Mouse (Mus musculus): ENCODE data around the gene Pla2g15. TPM values are rescaled to one million over a fixed set of nuclear protein-coding genes. Genes with fewer than 3 reads are reported as not detected.

Pla2g15 gene
- polyA plus RNA-seq, 1 experiment from 2014 or later: 18.1 TPM

DNA sequence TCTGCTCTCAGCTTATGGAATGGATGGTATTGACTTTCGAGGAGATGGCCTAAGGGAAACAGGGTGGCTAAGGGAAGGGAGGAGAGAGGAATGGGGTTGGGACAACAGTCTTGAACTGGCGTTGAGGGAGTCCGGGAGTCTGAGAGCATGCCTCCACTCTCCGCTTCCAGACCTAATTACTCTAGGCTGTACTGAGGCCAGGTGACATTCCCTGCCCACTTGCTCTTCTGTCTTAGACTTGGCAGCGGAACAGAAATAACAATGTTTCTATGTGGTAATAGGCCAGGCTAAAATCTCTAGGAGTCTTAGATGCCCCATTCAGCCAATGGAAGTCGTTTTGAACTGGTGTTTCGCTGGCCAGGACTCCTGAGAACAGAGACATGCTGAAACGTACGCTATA is 842 bp downstream of the Pla2g15 start:
- 0 out of 2 replicates have a peak overlapping the region, but pooled peaks have one; percentile 48 for H3K27ac ChIP-seq
- 78% methylated on average over 9 of the region's 9 CpGs for WGBS

DNA sequence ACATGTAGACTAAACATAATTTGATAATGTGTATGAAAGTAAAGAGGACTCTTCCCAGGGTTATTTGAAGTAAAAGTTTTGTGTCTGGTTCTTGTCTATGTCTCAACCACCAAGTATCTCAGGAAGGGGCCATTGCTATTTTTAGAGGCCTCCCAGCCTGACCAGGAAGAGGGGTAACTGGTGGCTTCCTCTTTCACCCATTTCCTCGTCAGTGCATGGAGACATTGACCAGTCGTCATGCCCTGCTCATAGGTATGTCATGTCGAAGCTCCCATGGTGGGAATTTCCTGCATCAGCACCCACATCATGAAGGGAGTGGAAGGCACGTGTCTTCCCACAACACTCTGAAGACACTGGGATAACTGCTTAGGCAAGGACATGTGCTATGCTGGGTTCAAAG is 2.7 kb downstream of the Pla2g15 start:
- no peak for ATAC-seq (ENCODE audit: insufficient number of reproducible peaks, insufficient read depth, low FRiP score, low TSS enrichment, low read depth)
- Histone ChIP-seq H3K4me1 (peaks cover 16% of the 10 kb centered on the region), H3K9me3 (no peaks in the 10 kb centered on the region), H3K9ac (no peak overlapping the region), H3K27me3 (no peaks in the 10 kb centered on the region), H3K4me3 (no peak overlapping the region), H3K36me3 (peaks cover 29% of the 10 kb centered on the region), H3K4me2 (no peak overlapping the region), H3K27ac (no peak overlapping the region)
- WGBS: 72% methylated on average over 4 of the region's 4 CpGs

More for the DNA sequence above, 842 bp downstream of the Pla2g15 start:
- Histone ChIP-seq H3K4me2 (peak overlapping the region; percentile 77), H3K27me3 (no peaks in the 10 kb centered on the region), H3K4me3 (peak overlapping the region; percentile 79), H3K9me3 (no peaks in the 10 kb centered on the region), H3K9ac (peak overlapping the region; percentile 81), H3K4me1 (peaks cover 16% of the 10 kb centered on the region), H3K36me3 (peaks cover 17% of the 10 kb centered on the region)
- ATAC-seq (ENCODE audit: insufficient number of reproducible peaks, insufficient read depth, low FRiP score, low TSS enrichment, low read depth): no peak

DNA sequence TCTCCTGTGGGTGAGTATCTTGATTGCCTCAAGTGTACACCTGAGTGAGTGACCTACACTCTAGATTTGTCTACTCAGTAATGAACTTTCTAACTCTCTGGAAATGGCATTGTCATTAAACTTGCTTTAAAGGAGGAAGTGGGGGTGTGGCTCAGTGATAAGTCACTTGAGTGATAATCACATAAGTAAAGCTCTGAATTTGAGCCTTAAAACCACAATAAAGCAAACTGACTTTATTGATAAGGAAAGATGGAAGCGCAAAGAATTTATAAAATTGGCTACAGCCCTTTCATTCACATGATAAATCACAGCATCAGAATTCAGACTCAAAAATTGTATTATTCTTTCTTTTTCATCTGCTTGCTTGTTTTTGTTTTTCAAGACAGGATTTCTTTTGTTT is 7.2 kb downstream of the Pla2g15 start:
- 95% methylated on average over 1 of the region's 1 CpGs for WGBS
- Histone ChIP-seq H3K36me3 (peaks cover 71% of the 10 kb centered on the region), H3K27ac (no peak overlapping the region), H3K9me3 (no peaks in the 10 kb centered on the region), H3K4me1 (no peaks in the 10 kb centered on the region), H3K9ac (no peak overlapping the region), H3K27me3 (no peaks in the 10 kb centered on the region), H3K4me2 (no peak overlapping the region), H3K4me3 (no peak overlapping the region)
- no peak for ATAC-seq (ENCODE audit: insufficient number of reproducible peaks, insufficient read depth, low FRiP score, low TSS enrichment, low read depth)

DNA sequence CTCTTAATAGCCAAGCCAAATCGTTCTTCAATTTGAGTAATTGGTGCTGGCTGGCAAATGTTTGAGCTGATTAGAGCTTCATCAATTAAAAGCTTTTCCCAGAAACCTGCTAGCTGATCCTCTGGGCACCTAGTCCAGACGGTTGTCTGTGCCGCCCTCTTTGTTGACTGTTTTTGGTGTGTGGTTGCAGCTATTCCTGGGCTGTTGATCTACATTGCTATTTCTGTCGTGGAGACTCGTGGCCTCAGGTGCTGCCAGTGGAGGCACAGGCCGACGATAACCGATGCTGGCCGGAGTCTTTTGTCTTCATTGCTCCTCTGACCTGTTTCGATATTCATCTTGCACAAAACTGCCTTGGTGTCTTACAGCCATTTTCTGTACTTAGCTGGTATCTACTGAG is 8.2 kb downstream of the Pla2g15 start:
- Histone ChIP-seq H3K4me3 (no peak overlapping the region), H3K9me3 (no peaks in the 10 kb centered on the region), H3K4me2 (no peak overlapping the region), H3K4me1 (no peaks in the 10 kb centered on the region), H3K9ac (no peak overlapping the region), H3K36me3 (peaks cover 79% of the 10 kb centered on the region), H3K27ac (no peak overlapping the region), H3K27me3 (no peaks in the 10 kb centered on the region)
- WGBS: 84% methylated on average over 10 of the region's 10 CpGs
- ATAC-seq (ENCODE audit: insufficient number of reproducible peaks, insufficient read depth, low FRiP score, low TSS enrichment, low read depth): no peak

DNA sequence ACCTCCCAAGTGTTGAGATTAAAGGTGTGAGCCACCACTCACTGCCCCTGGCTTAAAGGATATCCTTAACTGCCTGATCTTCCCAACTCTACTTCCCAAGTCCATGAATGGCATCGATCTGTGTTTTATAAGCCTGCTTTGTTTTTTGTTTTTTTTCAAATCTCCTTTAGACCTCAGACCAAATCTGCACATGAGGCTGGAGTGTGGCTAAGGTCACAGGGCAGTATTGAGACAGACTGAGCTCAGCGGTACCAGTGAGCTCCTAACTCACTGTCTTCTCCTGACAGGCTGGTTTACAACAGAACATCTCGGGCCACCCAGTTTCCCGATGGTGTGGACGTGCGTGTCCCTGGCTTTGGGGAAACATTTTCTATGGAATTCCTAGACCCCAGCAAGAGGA is 9.7 kb downstream of the Pla2g15 start:
- whole genome bisulfite sequencing: 81% methylated on average over 6 of the region's 6 CpGs
- peaks cover 85% of the 10 kb centered on the region for H3K36me3 ChIP-seq
- H3K4me1 ChIP-seq: no peaks in the 10 kb centered on the region
- H3K9me3 ChIP-seq: no peaks in the 10 kb centered on the region
- H3K4me2 ChIP-seq: no peak overlapping the region
- H3K9ac ChIP-seq: no peak overlapping the region
- H3K4me3 ChIP-seq: no peak overlapping the region
- H3K27ac ChIP-seq: no peak overlapping the region
- H3K27me3 ChIP-seq: no peaks in the 10 kb centered on the region
- ATAC-seq (ENCODE audit: insufficient number of reproducible peaks, insufficient read depth, low FRiP score, low TSS enrichment, low read depth): no peak

DNA sequence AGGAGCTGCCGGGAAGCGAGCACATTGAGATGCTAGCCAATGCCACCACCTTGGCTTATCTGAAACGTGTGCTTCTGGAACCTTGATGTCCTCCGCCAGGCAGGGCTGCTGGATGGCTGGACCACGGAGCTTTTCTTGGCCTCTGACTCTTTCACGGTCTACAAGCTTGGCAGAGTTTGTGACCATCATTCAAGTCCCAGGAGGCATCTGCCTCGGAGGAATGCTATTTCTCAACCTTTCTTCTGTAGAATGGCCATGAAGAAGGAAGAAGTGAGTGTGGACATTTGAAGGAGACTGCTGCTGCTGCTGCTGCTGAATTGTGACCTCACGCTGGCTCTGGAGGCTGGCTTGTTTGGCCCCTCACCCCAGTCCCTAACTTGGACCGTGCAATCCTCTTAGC is 13.1 kb downstream of the Pla2g15 start:
- Histone ChIP-seq H3K9ac (no peak overlapping the region), H3K4me3 (no peak overlapping the region), H3K9me3 (no peaks in the 10 kb centered on the region), H3K36me3 (peaks cover 61% of the 10 kb centered on the region), H3K4me1 (peaks cover 3% of the 10 kb centered on the region; the same call in 1 of the 2 replicates), H3K27ac (no peak overlapping the region), H3K27me3 (no peaks in the 10 kb centered on the region), H3K4me2 (no peak overlapping the region)
- WGBS: 91% methylated on average over 9 of the region's 9 CpGs
- ATAC-seq (ENCODE audit: insufficient number of reproducible peaks, insufficient read depth, low FRiP score, low TSS enrichment, low read depth): no peak

DNA sequence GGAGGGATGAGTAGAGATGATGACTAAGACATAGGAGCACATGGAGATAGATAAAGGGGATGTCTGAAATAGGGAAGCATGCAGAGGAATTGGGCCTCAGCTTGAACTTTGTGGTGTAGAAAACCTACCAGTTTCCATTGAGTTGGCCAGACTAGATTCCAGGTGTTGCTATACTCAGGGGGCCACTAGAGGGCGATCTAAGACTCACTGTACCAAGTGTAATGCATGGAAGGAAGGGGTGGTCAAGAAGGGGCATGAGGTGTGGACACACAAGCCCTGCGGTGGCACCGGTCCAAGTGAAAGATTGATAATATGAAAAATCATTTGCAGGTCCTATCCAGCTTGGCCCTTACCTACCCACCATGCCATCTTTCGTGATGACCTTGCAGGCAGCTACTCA is 15.3 kb downstream of the Pla2g15 start:
- H3K4me1 ChIP-seq: peaks cover 13% of the 10 kb centered on the region
- H3K27me3 ChIP-seq: no peaks in the 10 kb centered on the region
- H3K9ac ChIP-seq: no peak overlapping the region
- 54% methylated on average over 4 of the region's 4 CpGs for WGBS
- no peak for ATAC-seq (ENCODE audit: insufficient number of reproducible peaks, insufficient read depth, low FRiP score, low TSS enrichment, low read depth)
- no peak overlapping the region for H3K4me3 ChIP-seq
- H3K9me3 ChIP-seq: no peaks in the 10 kb centered on the region
- H3K36me3 ChIP-seq: peaks cover 42% of the 10 kb centered on the region
- no peak overlapping the region for H3K4me2 ChIP-seq
- no peak overlapping the region for H3K27ac ChIP-seq

DNA sequence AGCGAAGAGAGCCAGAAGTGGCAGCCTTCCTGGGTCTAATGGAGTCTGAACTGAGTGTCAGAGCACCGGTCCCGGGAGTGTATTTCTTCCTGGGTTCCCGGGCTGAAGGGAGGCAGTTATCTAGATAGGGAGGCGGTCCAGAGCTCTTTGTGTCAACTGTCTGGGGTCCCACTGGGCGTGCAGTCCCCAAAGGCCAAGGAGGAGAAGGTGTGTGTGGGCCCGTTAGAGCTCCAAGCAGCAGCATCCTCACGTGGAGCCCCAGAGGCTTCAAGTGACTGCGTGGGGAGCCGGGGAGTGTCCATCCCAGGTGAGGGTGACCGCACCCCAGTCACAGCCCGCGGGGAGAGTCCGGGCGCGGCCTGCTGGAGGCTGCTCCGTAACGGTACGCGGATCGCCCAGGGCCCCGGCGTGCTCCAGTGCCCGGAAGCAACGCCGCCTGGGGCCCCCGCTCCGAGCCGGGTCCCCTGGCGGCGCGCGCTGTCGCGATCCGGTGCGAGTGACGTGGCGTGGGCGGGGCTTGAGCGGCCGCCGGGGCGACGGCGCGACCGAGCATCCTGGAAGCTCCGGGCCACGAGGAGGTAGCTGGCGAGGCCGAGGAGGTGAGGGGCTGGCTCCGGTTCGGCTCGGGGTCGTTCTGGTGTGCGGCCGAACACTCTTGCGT is 18.3 kb downstream of the Pla2g15 start, which contains the start of gene Slc7a6:
TSS of gene Slc7a6 (plus strand) at position 502 of the 661 bp plus-strand sequence.
- Histone ChIP-seq H3K4me2 (peak within 1 kb of the TSS; percentile 84), H3K27me3 (no peaks in the 10 kb centered on the region), H3K9ac (peak within 1 kb of the TSS; percentile 90), H3K36me3 (peaks cover 12% of the 10 kb centered on the region), H3K27ac (peak within 1 kb of the TSS; percentile 93), H3K4me3 (peak within 1 kb of the TSS; percentile 84), H3K4me1 (peaks cover 13% of the 10 kb centered on the region), H3K9me3 (no peaks in the 10 kb centered on the region)
- peak; percentile 79 for ATAC-seq (ENCODE audit: insufficient number of reproducible peaks, insufficient read depth, low FRiP score, low TSS enrichment, low read depth)
- WGBS: under 1% methylated on average over 58 of the region's 59 CpGs

DNA sequence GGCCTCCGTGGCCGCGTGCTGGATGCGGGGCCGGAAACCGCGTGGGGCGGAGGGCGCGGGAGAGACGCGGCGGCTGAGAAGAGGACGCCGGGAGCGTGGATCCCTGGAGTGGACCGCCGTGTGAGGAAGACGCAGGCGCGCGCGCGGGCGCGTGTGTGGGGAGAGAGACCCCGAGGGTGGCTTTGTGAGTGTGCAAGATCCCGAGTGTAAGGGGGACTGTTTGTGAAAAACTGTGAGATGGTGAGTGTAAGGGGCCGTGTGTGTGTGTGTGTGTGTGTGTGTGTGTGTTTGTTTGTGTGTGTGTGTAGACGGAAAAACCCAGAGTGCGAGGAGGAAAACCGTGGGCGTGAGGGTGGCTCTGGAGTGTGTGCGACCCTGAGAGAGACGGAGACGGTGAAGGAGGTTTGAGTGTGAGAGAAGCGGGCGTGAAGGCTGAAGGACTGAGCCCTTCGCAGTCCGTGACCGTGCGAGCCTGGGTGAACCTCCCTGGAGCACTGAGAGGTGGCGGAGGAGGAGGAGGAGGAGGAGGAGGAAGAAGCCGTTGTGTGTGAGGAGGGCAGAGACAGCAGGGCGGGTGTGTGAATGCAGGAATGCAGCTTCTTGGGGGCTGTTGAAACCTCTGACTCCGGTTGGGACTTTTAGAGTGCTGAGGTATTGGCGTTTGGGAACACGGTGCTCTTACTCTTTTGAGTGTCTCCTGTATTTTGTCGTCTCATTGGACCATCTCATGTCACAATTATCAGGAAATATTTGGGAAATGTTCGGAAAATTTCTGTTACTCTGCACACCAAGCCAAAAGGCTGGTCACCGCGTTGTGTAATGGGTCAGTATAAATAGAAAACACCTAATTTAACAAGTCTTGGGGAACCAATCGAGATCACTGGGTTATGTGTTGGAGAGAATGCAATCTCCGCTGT is 19.1 kb downstream of the Pla2g15 start:
- peak overlapping the region; percentile 84 for H3K4me2 ChIP-seq
- H3K4me3 ChIP-seq: peak overlapping the region; percentile 84
- peak; percentile 53 for ATAC-seq (ENCODE audit: insufficient number of reproducible peaks, insufficient read depth, low FRiP score, low TSS enrichment, low read depth)
- no peaks in the 10 kb centered on the region for H3K9me3 ChIP-seq
- H3K27ac ChIP-seq: peak overlapping the region; percentile 93
- no peaks in the 10 kb centered on the region for H3K27me3 ChIP-seq
- peaks cover 13% of the 10 kb centered on the region for H3K4me1 ChIP-seq
- peak overlapping the region; percentile 90 for H3K9ac ChIP-seq
- peaks cover 4% of the 10 kb centered on the region for H3K36me3 ChIP-seq
- 2% methylated on average over 54 of the region's 54 CpGs for WGBS

DNA sequence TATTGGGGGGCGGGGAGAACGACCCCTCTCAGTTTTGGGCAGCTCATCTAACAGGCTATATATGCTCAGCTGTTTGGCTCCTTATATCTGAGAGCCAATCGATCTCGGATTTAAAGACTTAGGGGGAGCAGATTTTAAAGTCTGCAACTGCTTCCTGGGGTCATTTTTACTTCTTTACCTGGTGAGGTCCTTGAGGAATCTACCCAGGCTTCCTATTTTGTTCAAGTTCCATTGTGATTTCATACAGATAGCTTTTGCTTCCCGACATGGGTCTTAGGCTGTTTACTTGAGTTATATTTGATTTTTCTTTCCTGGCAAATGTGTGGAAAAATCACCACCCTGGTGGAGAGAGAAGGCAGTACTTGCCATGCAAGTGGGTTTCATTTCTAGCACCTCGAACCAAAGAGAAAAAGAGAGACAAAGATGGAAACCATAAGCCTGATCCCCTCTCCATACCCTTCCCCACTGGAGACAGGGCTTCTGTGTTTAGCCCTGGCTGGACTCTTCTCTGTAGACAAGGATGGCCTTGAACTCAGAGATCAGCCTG is 19.8 kb downstream of the Pla2g15 start:
- WGBS: 32% methylated on average over 6 of the region's 6 CpGs
- Histone ChIP-seq H3K27me3 (no peaks in the 10 kb centered on the region), H3K9ac (peak overlapping the region; percentile 90), H3K36me3 (no peaks in the 10 kb centered on the region), H3K4me1 (peaks cover 13% of the 10 kb centered on the region), H3K4me2 (peak overlapping the region; percentile 84), H3K4me3 (peak overlapping the region; percentile 84), H3K27ac (peak overlapping the region; percentile 16; the same call in 1 of the 2 replicates), H3K9me3 (no peaks in the 10 kb centered on the region)
- no peak for ATAC-seq (ENCODE audit: insufficient number of reproducible peaks, insufficient read depth, low FRiP score, low TSS enrichment, low read depth)

DNA sequence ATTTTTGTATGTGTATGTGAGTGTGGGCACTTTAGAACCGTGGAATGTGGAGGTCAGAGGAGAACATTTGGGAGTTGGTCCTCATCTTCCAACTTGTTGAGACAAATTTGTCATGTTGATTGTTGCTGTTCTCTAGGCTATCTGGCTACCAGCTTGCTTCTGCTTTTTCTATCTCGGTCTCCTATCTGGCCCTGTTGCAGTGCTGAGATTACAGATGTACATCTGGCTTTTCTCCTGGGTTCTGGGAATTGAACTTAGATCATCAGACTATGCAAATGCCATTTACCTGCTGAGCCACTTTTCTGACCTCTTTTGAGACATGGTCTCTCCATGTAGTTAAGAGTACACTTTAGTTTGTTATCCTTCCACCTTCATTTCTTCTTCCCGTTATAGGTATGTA is 23.4 kb downstream of the Pla2g15 start:
- Histone ChIP-seq H3K4me2 (no peak overlapping the region), H3K27me3 (no peaks in the 10 kb centered on the region), H3K9ac (no peak overlapping the region), H3K27ac (no peak overlapping the region), H3K36me3 (no peaks in the 10 kb centered on the region), H3K9me3 (no peaks in the 10 kb centered on the region), H3K4me3 (no peak overlapping the region), H3K4me1 (peaks cover 18% of the 10 kb centered on the region)
- 90% methylated on average over 3 of the region's 3 CpGs for WGBS
- no peak for ATAC-seq (ENCODE audit: insufficient number of reproducible peaks, insufficient read depth, low FRiP score, low TSS enrichment, low read depth)
